Mouse (Mus musculus) bone marrow, adult 2 months (tissue): Measurements from ENCODE around the gene Pdxk. TPM values are rescaled to one million over a fixed set of nuclear protein-coding genes. Genes with fewer than 3 reads are reported as not detected.
A peak's percentile ranks its signal among the peaks of the same experiment; 100 is the strongest.
"Not testable (repeated sequence)": the region's sequence is repeated elsewhere in the genome, so short reads cannot be mapped to it uniquely, and the experiment has no call there.

Source experiments
- H3K27ac ChIP-seq: fragments of 200-500 bp; 2 replicates; pipeline ENCODE4 v1.5.1; 2012; ENCODE audit warnings: low read depth, mild to moderate bottlenecking, control low read depth, inconsistent platforms, low read length; ENCODE audit not compliant: control insufficient read depth, poor library complexity, insufficient read depth
- H3K4me1 ChIP-seq: fragments of 200-500 bp; 2 replicates; pipeline ENCODE4 v1.6.1; 2011; ENCODE audit warnings: low read length; ENCODE audit not compliant: control insufficient read depth, insufficient read depth
- H3K4me3 ChIP-seq: fragments of 200-500 bp; replicated peaks from 2 replicates; pipeline ENCODE3; 2011; ENCODE audit warnings: mild to moderate bottlenecking, low read depth, low read length, control low read depth; ENCODE audit not compliant: control insufficient read depth
- CTCF ChIP-seq: fragments of 200-500 bp; IDR thresholded peaks from 2 replicates; pipeline ENCODE4 v1.5.1; 2011; ENCODE audit warnings: low read length, control low read depth; ENCODE audit not compliant: control insufficient read depth, insufficient read depth
- POLR2A ChIP-seq: fragments of 200-500 bp; IDR thresholded peaks from 2 replicates; pipeline ENCODE4 v1.6.1; 2011; ENCODE audit warnings: low read depth, mild to moderate bottlenecking, control low read depth, low read length, borderline replicate concordance; ENCODE audit not compliant: control insufficient read depth
- WGBS: fragments of 180-500 bp; shearing (Covaris S2); methylation state at CpG from one replicate; pipeline ENCODE4 v1.1.7; 2018; 5-methylcytosine and 5-hydroxymethylcytosine counted together
- polyA plus RNA-seq: library from polyadenylated mRNA; stranded (reverse); fragments of >200 nt; gene quantifications from 2 replicates; pipeline ENCODE4 v1.2.4, GENCODE M21; 2011; ENCODE audit warnings: low replicate concordance; ENCODE audit not compliant: missing spikeins, insufficient read depth, insufficient read length

Gene Pdxk
- polyA plus RNA-seq, 1 experiment = 3.3 TPM

DNA sequence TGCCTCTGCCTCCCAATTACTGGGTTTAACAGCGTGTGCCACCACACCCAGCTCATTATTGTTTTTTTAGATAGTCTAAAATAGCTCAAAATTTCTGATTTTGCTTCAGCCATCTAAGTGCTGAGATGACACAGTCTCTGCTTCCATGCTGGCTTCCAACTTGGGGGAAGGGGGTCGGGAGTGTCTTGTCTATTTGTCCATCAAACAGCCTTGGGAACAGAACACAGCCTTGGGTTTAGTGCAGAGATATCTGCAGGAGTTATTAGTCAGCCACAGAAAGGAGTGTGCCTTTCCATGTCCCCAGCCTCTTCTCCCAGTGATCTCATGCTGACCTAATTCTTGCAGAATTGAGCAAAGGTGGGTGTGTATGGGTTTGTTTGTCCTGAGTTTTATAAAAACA is 46.0 kb downstream of the Pdxk start:
- no peaks in the 10 kb centered on the region; the same call in 1 of the 2 replicates for H3K4me1 ChIP-seq
- H3K4me3 ChIP-seq = no peak overlapping the region
- 85% methylated on average over 2 of the region's 2 CpGs for WGBS
- TF ChIP-seq CTCF (no peak), POLR2A (no peak)
- no peak overlapping the region for H3K27ac ChIP-seq

DNA sequence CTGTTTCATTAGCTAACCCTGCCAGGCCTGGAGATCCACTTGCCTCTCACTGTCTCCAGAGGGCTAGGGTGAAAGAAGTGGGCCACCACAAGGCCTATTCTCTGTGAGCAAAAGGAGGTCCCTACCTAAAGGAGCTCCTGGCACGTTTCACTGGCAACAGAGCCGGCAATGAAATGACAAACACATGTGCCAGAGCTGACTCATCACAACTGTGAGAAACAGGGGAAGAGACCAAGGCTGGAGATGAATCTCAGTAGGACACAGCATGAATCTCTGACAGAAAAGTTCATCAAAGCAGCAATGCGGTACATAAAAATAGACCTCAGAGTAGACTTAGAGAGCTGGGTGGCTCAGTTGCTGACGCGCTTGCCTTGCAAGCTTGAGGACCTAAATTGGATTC is 46.9 kb downstream of the Pdxk start:
- H3K4me3 ChIP-seq = no peak overlapping the region

DNA sequence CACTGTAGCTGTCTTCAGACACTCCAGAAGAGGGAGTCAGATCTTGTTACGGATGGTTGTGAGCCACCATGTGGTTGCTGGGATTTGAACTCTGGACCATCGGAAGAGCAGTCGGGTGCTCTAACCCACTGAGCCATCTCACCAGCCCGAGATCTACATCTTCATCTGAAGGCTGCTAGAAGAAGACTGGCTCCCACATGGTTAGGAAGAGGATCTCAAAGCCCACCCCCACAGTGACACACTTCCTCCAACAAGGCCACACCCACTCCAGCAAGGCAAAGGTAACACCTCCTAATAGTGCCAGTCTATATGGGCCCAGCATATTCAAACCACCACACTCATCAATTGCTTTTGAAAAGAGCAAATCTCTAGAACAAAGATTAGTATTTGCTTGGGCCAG is 49.8 kb downstream of the Pdxk start:
- not testable (repeated sequence) for H3K27ac ChIP-seq, H3K4me3 ChIP-seq, H3K4me1 ChIP-seq
- 73% methylated on average over 3 of the region's 4 CpGs for WGBS

More for the DNA sequence above, 46.9 kb downstream of the Pdxk start:
- H3K27ac ChIP-seq = no peak overlapping the region
- TF ChIP-seq POLR2A (no peak), CTCF (no peak)
- WGBS = 67% methylated on average over 5 of the region's 5 CpGs
- H3K4me1 ChIP-seq = no peaks in the 10 kb centered on the region; the same call in 1 of the 2 replicates

DNA sequence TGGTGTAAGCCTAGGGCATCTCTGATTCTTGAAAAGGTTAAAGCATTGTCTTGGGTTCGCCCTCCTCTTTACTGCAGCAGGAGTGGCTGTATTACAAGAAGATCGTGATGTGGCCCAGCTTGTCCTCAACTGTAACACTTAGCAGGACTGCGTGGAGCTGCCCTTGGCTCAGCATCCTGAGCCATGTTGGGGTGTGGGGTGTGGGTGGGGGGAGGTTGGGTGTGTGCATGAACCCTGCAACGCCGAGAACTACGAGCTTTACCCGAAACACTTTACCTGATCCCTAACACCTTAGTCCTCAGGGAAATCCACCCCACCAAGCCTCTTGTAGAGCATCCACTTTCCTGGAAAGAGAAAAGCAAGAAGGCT is 51.6 kb downstream of the Pdxk start:
- 47% methylated on average over 7 of the region's 7 CpGs for WGBS
- H3K4me1 ChIP-seq = no peaks in the 10 kb centered on the region
- H3K4me3 ChIP-seq = peak overlapping the region; percentile 89
- no peak overlapping the region for H3K27ac ChIP-seq
- TF ChIP-seq POLR2A (no peak), CTCF (no peak)

DNA sequence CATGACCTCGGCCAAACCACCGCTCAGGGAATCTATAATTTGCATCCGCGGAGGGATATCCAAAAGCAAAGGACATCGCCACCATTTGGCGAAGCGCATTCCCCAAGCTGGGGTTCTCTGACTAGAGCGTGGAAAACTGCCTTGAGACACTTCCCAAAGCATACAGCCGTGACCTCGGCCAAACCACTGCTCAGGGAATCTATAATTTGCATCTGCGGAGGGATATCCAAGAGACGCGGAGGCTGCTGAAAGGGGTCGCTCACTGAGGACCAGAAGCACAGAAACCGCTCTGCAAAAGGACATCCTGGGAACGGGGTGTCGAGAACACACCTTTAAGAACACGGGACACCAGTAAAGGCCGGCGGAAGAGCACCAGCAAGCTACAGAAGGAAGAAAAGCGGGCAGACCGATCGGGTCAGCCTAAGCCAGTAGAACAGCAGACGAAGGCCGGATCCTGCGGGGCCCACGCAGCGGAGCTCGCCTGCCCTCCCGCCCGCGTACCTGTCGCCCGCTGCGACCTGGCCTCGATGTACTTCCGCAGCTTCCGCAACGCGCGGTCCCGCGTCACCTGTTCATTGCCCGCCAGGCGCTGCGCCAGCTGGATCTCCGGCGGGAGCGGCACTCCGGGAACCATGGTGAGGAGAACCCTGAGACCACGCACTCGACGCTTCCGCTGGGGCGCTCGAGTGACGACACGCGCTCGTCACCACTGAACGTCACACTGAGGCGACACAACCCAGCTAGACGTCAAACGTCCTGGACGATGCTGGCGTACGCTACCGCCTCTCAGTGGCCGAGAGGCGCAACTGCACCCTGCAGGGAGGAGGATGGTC is 52.2 kb downstream of the Pdxk start, which contains the start of gene Rrp1:
Gene Rrp1 (minus strand): TSS at position 725 of the 833 bp plus-strand sequence.
- H3K4me1 ChIP-seq = no peaks in the 10 kb centered on the region
- under 1% methylated on average over 70 of the region's 70 CpGs for WGBS
- H3K4me3 ChIP-seq = peak within 1 kb of the TSS; percentile 89
- H3K27ac ChIP-seq = peak within 1 kb of the TSS; percentile 57; the same call in 1 of the 2 replicates
- peak; percentile 87; the same call in 1 of the 2 replicates for TF ChIP-seq POLR2A
- peak; percentile 100 for TF ChIP-seq CTCF

DNA sequence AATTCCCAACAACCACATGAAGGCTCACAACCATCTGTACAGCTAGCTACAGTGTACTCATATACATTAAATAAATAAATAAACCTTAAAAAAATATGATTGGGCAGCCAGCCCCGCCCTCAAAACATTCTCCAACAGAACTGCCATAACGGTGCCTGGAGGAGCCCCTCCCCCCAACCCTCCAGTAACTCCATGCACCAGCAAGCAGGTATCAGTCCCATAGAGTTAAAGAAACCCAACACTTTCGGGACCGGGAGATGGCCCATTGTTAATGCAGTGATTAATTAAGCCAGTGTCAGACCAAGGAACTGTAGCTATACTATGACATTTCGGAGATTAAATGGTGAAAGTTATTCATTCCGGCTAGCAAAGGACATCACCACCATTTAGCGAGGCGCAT is 52.9 kb downstream of the Pdxk start:
- peak overlapping the region; percentile 89 for H3K4me3 ChIP-seq
- no peaks in the 10 kb centered on the region; the same call in 1 of the 2 replicates for H3K4me1 ChIP-seq
- WGBS = 7% methylated on average over 8 of the region's 8 CpGs
- TF ChIP-seq CTCF (no peak), POLR2A (no peak)
- H3K27ac ChIP-seq = no peak overlapping the region

DNA sequence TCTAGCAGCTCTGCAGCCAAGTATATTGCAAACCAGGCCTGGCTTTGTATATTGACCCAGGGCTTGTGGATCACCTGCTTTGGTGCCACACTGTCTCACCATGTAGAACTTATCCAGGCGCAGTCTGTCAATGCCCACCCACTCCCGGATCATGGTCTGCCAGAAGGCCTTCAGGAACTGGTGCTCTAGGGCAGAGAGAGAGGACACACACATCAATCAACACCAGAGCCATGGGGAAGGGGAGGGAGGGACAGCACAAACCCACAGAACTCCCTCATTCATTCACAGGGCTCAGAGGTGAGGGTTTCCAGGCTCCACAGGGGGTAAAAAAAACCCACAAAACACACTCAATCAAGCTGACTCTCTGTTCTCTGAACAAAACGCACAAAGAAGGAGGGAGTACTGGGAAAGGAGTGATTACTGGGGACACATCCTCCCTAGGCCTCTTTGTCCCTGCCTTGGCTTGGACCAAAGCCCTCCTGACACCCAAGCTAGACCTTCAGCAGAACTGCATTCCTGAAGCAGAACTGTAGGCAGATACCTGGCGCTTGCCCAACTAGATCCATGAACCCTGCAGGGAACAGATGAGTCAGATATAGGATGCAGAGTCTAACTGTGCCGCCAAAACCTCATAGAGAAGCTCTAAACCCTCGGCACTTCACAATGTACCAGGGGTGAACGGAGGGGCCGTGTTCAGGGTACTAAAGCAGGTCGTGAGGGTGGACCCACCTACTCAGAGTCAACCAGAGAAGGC is 55.6 kb downstream of the Pdxk start:
- no peak for TF ChIP-seq CTCF
- TF ChIP-seq POLR2A = no peak
- H3K4me3 ChIP-seq = no peak overlapping the region
- H3K27ac ChIP-seq = no peak overlapping the region
- H3K4me1 ChIP-seq = no peaks in the 10 kb centered on the region; the same call in 1 of the 2 replicates
- 89% methylated on average over 9 of the region's 9 CpGs for WGBS

DNA sequence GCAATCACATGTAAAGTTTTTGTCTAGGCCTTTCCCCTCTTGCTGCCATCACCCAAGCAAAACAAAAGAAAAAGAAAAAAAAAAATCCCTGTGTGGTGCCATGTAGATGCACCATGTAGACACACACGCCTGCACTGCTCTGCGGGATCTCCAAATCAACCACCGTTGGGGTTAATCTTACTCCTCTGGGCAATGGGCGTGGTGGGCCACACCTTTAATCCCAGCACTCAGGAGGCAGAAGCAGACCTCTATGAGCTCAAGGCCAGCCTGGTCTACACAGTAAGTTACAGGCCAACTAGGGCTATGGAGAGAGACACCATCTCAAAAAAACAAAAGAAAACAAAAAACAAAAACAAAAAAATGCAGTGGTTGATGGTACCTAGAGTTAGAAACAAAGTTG is 57.6 kb downstream of the Pdxk start:
- TF ChIP-seq POLR2A (no peak), CTCF (no peak)
- H3K4me1 ChIP-seq = no peaks in the 10 kb centered on the region; the same call in 1 of the 2 replicates
- no peak overlapping the region for H3K4me3 ChIP-seq
- H3K27ac ChIP-seq = no peak overlapping the region
- 73% methylated on average over 4 of the region's 4 CpGs for WGBS

DNA sequence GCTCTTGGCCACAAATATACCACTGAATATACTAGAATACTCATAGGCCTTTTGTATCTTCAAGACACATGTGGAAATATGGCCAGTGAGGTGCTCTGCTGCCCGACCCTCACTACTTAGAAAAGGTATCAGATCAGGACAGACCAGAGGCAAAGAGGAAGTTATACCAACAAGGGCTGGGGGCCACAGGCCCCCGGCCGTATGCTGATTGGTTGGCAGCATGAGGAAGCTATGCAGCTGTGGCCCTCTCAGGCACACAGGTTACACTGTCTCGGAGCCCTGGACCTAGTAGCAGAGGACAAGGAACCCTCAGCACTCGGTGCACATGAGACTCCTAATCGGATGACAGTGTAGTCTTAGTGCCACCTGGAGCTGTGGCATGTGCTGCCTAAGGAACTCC is 58.6 kb downstream of the Pdxk start:
- WGBS = 22% methylated on average over 6 of the region's 6 CpGs
- H3K4me3 ChIP-seq = no peak overlapping the region
- H3K4me1 ChIP-seq = no peaks in the 10 kb centered on the region; the same call in 1 of the 2 replicates
- no peak overlapping the region for H3K27ac ChIP-seq
- TF ChIP-seq CTCF (no peak), POLR2A (no peak)
